Mouse (Mus musculus): Measurements from ENCODE around the gene Cd163. TPM values are rescaled to one million over a fixed set of nuclear protein-coding genes. Genes with fewer than 3 reads are reported as not detected.

Gene Cd163
- polyA plus RNA-seq, 1 experiment from 2014 or later = 1.6 TPM

- DNase-seq (ENCODE audit: low spot score) = no peak
- Histone ChIP-seq H3K9ac (ENCODE audit: low read length) (no peak overlapping the region), H3K9me3 (ENCODE audit: control insufficient read depth, low read length) (no peaks in the 10 kb centered on the region), H3K4me1 (replicated peaks; ENCODE audit: control insufficient read depth, insufficient read depth) (no peaks in the 10 kb centered on the region), H3K4me2 (replicated peaks; ENCODE audit: low read depth) (no peak overlapping the region), H3K27ac (replicated peaks) (no peak overlapping the region), H3K27me3 (ENCODE audit: control insufficient read depth, insufficient read depth, low read length) (no peaks in the 10 kb centered on the region), H3K4me3 (ENCODE audit: low read depth, low read length) (no peak overlapping the region), H3K36me3 (ENCODE audit: control insufficient read depth, insufficient read depth, low read length) (no peaks in the 10 kb centered on the region)
- no peak for ATAC-seq (ENCODE audit: low FRiP score, low TSS enrichment)
- WGBS = 68% methylated on average over 4 of the region's 4 CpGs
- TF ChIP-seq EP300 (optimal IDR thresholded peaks at IDR 0.05) = no peak
- no peak for TF ChIP-seq CTCF (IDR thresholded peaks at IDR 0.05; ENCODE audit: low read depth)
These were observed 70.2 kb downstream of the Cd163 start for GRCm38 (mm10) chr6:124374683-124375082.

GRCm38 (mm10) chr6:124375435-124375884, 71.0 kb downstream of the Cd163 start:
- Histone ChIP-seq H3K4me2 (replicated peaks; ENCODE audit: low read depth) (no peak overlapping the region), H3K4me3 (ENCODE audit: low read depth, low read length) (no peak overlapping the region), H3K27me3 (ENCODE audit: control insufficient read depth, insufficient read depth, low read length) (no peaks in the 10 kb centered on the region), H3K4me1 (replicated peaks; ENCODE audit: control insufficient read depth, insufficient read depth) (no peaks in the 10 kb centered on the region), H3K9ac (ENCODE audit: low read length) (no peak overlapping the region), H3K27ac (replicated peaks) (peak overlapping the region; percentile 24; the same call in 1 of the 2 replicates), H3K36me3 (ENCODE audit: control insufficient read depth, insufficient read depth, low read length) (no peaks in the 10 kb centered on the region), H3K9me3 (ENCODE audit: control insufficient read depth, low read length) (no peaks in the 10 kb centered on the region)
- WGBS = 67% methylated on average over 11 of the region's 11 CpGs
- TF ChIP-seq EP300 (optimal IDR thresholded peaks at IDR 0.05) (no peak), CTCF (IDR thresholded peaks at IDR 0.05; ENCODE audit: low read depth) (no peak)
- 0 out of 2 replicates have a peak, but pooled peaks have one; percentile 38 for ATAC-seq (ENCODE audit: low FRiP score, low TSS enrichment)
- no peak for DNase-seq (ENCODE audit: low spot score)

DNA sequence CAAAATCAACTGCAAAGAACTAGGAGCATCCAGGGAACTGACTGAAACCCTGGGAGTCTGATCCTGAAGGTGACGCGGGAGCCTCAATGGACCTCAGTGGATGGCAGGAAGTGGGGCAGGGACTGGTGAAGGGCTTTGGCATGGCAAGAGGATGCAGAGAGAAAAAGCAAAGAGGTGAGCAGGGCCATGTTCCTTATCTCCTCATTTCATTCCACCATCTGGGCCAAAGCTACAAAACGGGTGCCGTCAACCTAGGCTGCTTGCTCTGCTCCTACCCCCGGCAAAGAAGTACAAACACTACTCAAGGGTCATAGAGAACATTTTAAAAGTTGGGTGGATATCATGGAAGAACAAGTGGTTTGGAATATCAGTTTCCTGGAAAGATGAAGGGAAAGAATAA, 71.9 kb downstream of the Cd163 start:
- DNase-seq (ENCODE audit: low spot score) (no peak), ATAC-seq (ENCODE audit: low FRiP score, low TSS enrichment) (no peak)
- Histone ChIP-seq H3K9me3 (ENCODE audit: control insufficient read depth, low read length) (no peaks in the 10 kb centered on the region), H3K4me1 (replicated peaks; ENCODE audit: control insufficient read depth, insufficient read depth) (no peaks in the 10 kb centered on the region), H3K27ac (replicated peaks) (no peak overlapping the region), H3K36me3 (ENCODE audit: control insufficient read depth, insufficient read depth, low read length) (no peaks in the 10 kb centered on the region), H3K4me3 (ENCODE audit: low read depth, low read length) (no peak overlapping the region), H3K9ac (ENCODE audit: low read length) (no peak overlapping the region), H3K27me3 (ENCODE audit: control insufficient read depth, insufficient read depth, low read length) (no peaks in the 10 kb centered on the region), H3K4me2 (replicated peaks; ENCODE audit: low read depth) (no peak overlapping the region)
- TF ChIP-seq CTCF (IDR thresholded peaks at IDR 0.05; ENCODE audit: low read depth) (no peak), EP300 (optimal IDR thresholded peaks at IDR 0.05) (no peak)
- WGBS = 87% methylated on average over 5 of the region's 5 CpGs

GRCm38 (mm10) chr6:124377494-124378255, 73.2 kb downstream of the Cd163 start:
- Histone ChIP-seq H3K27ac (replicated peaks) (no peak overlapping the region), H3K4me3 (ENCODE audit: low read depth, low read length) (no peak overlapping the region), H3K9ac (ENCODE audit: low read length) (no peak overlapping the region), H3K36me3 (ENCODE audit: control insufficient read depth, insufficient read depth, low read length) (no peaks in the 10 kb centered on the region), H3K4me1 (replicated peaks; ENCODE audit: control insufficient read depth, insufficient read depth) (no peaks in the 10 kb centered on the region), H3K9me3 (ENCODE audit: control insufficient read depth, low read length) (no peaks in the 10 kb centered on the region), H3K27me3 (ENCODE audit: control insufficient read depth, insufficient read depth, low read length) (no peaks in the 10 kb centered on the region), H3K4me2 (replicated peaks; ENCODE audit: low read depth) (no peak overlapping the region)
- TF ChIP-seq EP300 (optimal IDR thresholded peaks at IDR 0.05) (no peak), CTCF (IDR thresholded peaks at IDR 0.05; ENCODE audit: low read depth) (no peak)
- DNase-seq (ENCODE audit: low spot score) = no peak
- no peak for ATAC-seq (ENCODE audit: low FRiP score, low TSS enrichment)
- 52% methylated on average over 4 of the region's 4 CpGs for WGBS

DNA sequence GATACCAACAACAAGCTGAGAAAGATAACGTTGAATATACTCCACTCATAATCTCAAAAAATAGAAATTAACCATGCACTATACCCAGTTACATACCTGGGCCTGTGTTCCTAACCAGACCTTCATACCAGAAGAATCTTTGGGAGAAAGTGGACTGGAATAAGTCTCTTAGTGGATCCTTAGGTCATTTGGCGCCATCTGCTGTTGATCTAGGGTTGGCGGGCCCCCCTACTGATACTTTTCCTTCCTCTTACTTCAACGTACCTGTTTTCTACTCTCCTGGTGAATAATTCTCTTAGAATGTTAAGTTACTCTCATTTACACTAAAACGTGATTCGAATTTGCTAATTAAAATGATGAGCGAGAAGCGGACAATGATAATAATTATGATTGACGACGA, 74.9 kb downstream of the Cd163 start:
- DNase-seq (ENCODE audit: low spot score) = peak; percentile 62
- no peaks in the 10 kb centered on the region for H3K27me3 ChIP-seq (ENCODE audit: control insufficient read depth, insufficient read depth, low read length)
- H3K9ac ChIP-seq (ENCODE audit: low read length) = no peak overlapping the region
- H3K27ac ChIP-seq (replicated peaks) = no peak overlapping the region
- no peaks in the 10 kb centered on the region for H3K36me3 ChIP-seq (ENCODE audit: control insufficient read depth, insufficient read depth, low read length)
- TF ChIP-seq EP300 (optimal IDR thresholded peaks at IDR 0.05) = no peak
- TF ChIP-seq CTCF (IDR thresholded peaks at IDR 0.05; ENCODE audit: low read depth) = peak; percentile 78
- 30% methylated on average over 10 of the region's 10 CpGs for WGBS
- no peaks in the 10 kb centered on the region for H3K9me3 ChIP-seq (ENCODE audit: control insufficient read depth, low read length)
- ATAC-seq (ENCODE audit: low FRiP score, low TSS enrichment) = no peak
- H3K4me1 ChIP-seq (replicated peaks; ENCODE audit: control insufficient read depth, insufficient read depth) = no peaks in the 10 kb centered on the region
- H3K4me3 ChIP-seq (ENCODE audit: low read depth, low read length) = no peak overlapping the region
- no peak overlapping the region for H3K4me2 ChIP-seq (replicated peaks; ENCODE audit: low read depth)

Other genes with a start within 250 kb of the Cd163 start
- not detected in 2 replicates for gene Vmn2r27, start 72.8 kb upstream of the Cd163 start, polyA plus RNA-seq (2015; fragmentation: Nextera tagmentation; extraction: Ambion mirVana)
- 18.6 and 19.9 TPM in 2 replicates for gene Pex5, start 110.4 kb downstream of the Cd163 start, polyA plus RNA-seq (2015; fragmentation: Nextera tagmentation; extraction: Ambion mirVana)
- 1.2 and 1.5 TPM in 2 replicates for gene Clstn3, start 160.1 kb downstream of the Cd163 start, polyA plus RNA-seq (2015; fragmentation: Nextera tagmentation; extraction: Ambion mirVana)
- 1.4 and 1.6 TPM in 2 replicates for gene C1rl, start 188.5 kb downstream of the Cd163 start, polyA plus RNA-seq (2015; fragmentation: Nextera tagmentation; extraction: Ambion mirVana)
- gene C1ra, start 207.7 kb downstream of the Cd163 start, polyA plus RNA-seq (2015; fragmentation: Nextera tagmentation; extraction: Ambion mirVana) = 15.0 and 15.1 TPM in 2 replicates
- 16.9 and 18.0 TPM in 2 replicates for gene C1s1, start 237.7 kb downstream of the Cd163 start, polyA plus RNA-seq (2015; fragmentation: Nextera tagmentation; extraction: Ambion mirVana)

Measured in stomach, postnatal 0 days (tissue).